Mouse (Mus musculus): ENCODE data around the gene Gse1.
A peak's percentile ranks its signal among the peaks of the same experiment; 100 is the strongest.

The Gse1 gene

DNA sequence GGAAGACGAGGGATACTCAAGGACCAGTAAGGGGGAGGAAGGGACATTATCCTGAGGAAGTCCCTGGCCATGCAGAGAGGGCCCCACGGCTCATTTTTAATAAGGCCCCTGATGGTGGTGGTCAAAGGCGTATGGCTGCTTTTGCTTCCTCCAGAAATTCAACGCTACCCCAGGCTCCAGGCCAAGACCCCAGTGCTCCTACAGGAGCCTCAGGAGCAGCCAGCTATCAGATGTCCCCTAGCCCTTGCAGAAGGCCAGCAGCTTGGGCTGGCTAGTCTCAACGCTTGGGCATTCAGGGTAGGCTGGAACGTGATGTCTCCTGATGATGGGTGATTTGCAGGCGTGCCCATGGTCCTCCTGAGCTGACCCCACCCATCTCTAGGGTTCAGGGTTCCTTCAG is 204.2 kb downstream of the Gse1 start:
- no peak for DNase-seq

DNA sequence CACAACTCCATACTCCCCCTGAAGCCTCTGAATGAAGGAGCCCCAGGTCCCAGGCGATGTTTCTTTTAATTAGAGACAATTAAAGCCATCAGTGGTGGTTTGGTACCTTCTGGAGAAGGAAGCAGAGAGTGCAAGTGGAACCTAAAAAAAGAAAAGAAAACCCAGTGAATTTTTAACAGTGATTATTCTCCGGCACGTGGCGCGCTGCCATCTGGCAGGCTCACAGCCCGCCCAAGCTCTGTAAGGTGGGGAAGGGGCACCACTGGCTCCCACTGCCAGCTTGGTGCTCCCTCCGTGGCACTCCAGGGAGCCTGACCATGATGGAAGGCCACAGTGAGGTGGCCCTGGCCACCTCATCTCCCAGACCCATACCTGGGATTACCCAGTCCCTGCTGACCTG is 204.9 kb downstream of the Gse1 start:
- DNase-seq: peak; percentile 53

DNA sequence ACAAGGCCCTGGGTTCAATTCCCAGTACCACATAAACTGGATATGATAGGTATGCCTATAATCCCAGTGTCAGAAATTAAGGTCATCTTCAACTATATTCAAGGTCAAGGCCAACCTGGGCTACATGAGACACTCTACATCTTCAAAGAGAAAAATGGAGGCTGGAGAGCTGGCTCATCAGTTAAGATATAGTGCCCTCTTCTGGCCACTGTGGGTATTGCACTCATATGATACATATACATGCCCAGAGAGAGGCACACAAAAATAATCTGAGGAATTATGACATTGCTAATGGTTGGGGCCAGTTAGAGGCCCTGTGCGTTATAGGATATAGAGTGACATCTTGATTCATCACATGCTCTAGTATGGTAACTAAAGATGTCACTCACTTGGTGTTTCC is 205.5 kb downstream of the Gse1 start:
- DNase-seq: no peak

DNA sequence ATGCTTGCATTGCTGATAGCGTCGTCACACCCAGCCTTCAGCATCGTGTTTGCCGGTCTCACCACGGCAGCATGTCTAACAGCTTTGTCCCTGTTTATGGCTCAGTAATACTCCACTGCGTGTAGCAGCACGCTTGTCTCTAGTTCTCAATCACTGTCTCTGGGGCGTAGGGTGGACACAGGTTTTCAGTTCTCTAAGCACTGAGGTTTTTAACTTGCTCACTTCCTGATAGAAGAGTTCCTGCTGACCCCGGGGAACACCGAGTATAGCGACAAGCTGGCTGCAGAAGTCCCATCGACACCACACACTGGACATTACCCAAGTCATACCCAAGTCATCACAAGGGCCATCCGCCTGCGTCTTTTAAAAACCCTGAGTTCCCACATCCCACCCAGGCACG is 207.5 kb downstream of the Gse1 start:
- no peak for DNase-seq

DNA sequence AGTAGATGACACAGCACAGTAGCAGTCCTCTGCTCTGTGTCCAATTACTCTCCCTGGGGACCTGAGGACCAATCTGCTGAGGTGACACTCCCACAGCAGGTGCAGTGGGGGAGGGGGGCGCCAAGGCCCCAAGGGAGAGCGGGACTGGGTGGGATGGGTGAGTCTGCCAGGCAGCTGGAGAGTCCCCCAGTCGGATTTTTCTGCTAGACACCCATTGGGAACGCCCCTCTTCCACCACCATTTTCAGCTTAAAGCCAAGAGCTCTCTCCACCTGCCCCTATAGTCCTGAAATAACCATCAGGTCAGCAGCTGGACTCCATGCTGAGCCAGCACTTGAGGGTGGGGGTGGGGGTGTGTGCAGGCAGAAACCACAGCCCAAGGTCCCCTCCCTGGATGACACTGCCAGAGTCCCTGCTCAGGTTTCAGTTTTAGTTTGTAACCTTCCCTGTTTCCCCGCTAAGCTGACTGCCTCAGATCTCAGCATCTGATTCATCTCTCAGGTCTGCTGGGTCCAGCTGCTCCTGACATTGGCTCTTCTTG is 208.3 kb downstream of the Gse1 start:
- no peak for DNase-seq

DNA sequence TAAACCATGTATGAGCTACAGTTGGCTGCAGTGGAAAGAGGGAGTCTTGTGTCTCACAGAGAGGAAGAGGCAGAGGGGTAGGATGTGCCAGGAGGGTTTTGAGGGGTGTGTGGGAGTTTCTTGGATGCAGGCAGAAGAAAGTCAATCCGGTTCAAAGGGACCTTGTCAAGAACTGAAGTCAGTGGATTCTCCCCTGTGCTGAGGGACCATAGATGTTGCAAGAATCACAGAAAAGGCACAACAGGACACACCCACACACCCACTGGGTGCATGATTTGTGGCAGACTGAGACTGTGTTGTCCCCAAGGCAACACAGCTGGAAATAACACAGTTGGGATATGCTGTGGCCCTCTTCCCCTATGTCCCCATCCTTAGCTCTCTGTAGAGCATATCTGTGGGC is 209.0 kb downstream of the Gse1 start:
- no peak for DNase-seq

DNA sequence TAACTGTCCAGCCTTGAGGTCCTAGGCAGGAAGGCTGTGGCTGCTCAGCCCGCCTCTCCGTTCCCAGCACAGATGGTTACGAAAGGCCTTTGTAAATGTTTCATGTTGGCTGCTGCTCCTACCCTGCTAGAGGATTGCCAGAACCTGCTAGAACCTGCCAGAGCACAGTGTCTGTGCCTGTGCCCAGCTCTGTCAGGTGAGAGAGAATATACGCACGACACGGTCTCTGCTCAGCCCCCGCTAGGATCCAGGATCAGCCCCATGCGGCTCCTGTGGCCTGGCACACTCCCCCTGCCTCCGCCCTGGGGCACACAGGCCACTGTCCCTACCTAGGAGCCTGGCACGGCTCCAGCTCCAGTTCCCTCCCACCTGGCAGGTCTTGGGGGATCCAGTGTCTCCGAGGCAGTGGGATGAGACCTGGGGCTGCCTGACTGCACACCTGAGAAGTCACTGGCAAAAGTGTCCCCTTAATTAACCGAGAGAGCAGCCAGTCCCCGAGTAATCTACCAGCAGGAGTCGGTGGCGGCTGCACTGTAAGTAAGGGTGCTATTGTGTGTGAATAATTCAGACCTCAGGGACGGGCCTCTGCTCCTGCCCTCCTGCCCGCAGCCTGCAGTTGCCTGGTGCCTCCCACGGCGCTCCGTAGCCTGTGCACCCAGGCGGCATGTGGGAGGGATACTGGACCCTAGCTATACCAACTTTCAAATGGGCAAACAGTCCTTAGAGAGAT is 209.6 kb downstream of the Gse1 start:
- DNase-seq: no peak

DNA sequence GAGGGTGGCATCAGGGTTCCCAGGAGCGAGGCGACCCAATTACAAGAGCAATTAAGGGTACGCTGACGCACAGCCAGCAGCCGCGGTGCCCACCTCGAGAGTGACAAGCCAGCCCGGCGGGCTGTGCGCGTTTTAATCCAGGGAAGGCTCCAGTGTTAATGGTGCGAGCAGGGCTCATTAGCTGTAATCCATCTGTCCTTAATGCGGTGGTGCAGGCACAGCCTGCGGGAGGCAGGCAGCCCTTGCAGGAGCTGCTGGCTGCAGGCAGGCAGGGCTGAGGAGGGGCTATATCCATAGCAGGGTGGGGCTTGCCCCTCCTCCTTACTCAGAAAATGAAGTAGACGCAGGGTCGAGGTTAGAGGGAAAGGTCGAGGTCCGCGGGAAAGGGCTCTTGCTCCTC is 211.1 kb downstream of the Gse1 start:
- DNase-seq: no peak

DNA sequence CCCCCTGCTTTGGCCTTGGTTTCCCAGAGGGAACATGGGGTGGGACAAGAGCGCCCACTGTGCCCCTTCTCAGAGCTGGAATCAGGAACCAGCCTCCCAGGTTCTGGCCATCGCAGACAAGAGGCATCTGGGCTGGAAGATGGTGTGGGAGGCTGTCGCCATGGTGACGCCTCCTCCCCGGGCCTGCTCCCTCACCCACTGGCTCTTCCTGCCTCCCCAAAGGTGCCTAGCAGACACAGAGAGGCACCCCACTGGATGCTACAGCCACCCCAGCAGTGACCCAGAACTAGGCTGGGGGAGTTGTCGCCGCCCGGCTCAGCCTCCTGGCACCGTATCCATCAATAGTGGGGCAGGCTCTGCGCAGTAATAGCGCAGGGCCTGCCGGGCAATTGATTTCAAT is 212.5 kb downstream of the Gse1 start:
- DNase-seq: no peak

DNA sequence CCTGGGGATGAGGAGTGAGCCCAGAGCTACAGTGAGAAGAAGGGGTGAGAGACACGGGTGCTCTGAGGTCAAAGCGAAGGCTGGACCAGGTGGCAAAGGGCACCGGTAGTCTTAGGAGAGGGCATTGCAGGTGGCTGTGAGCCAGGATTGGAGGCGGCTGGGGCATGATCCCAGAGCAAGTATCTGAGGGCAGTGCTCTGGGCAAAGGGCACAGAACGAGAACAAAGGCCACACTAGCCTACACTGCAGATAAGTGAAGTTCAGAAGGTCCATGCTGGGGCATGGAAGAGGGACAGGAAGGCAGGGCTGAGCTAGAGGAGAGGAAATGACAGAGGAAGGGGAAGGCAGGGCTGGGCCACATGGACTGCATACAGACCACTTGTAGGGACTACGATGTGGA is 213.4 kb downstream of the Gse1 start:
- DNase-seq: no peak

DNA sequence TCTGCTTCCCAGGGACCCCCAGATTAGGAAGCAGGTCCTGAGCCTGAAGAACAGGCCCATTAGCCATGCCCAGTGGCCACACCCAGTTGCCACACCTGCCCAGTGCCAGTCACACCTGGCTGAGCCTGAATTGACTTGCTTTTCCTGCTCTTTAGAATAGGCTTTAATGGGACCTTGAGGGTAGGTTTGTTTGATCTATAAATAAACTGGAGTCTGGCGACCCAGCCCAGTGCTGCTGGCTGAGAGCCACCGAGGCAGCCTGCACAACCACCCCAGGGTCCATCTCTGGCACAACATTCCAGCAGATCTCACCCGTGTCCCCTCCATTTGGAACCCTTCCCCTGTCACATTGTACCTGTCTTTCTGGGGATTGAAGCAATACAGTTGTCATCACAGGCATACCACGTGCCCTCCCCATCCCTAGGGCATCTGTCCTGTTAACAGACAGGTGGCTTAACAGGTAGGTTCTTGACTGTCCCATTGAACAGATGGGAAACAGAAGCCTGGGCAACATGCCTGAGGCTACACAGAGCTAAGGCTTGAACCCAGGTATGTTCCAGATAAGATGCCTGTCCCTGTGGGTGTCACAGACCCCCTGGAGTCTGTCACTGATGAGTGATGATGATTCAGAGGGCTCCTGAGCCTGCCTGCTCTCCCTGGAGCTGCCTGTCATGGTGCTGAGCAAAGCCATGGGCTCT is 214.2 kb downstream of the Gse1 start:
- no peak for DNase-seq

DNA sequence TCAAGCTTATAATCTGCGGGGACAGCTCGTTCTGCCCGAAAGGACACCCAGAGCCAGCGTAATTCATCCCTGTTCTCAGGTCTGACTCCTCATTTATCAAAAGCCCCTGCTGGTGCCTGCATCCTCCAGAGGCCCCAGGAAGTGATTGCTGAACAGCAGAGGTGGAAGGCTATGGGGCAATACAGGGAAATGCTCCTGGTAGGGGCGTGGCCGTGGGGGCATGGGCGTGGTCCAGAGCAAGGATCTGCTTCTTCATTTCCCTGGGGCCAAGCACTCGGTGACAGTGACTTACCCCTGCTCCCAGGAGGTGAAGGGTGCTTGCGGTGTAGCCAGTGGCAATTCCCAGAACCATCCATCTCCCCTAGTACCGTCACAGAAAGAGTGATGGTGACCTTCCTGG is 217.0 kb downstream of the Gse1 start:
- DNase-seq: no peak

DNA sequence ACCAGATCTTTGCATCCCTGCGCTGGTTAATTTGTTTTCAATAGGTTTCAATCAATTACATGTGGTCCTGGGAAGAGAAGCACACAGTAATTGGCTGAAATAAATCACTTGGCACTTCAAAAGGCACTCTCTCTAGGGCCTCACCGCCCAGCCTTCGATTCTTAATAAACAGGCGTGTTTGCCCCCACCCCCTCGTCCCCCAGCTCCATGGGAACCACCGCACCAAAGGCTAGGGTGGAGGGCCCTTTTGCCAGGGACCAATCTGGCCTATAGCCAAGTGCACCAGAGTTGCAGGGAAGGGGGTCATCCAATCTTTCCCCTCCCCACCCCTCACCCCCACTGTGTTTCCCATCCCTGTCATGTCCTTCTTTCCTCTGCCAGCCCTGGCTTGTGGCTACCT is 219.9 kb downstream of the Gse1 start:
- no peak for DNase-seq

DNA sequence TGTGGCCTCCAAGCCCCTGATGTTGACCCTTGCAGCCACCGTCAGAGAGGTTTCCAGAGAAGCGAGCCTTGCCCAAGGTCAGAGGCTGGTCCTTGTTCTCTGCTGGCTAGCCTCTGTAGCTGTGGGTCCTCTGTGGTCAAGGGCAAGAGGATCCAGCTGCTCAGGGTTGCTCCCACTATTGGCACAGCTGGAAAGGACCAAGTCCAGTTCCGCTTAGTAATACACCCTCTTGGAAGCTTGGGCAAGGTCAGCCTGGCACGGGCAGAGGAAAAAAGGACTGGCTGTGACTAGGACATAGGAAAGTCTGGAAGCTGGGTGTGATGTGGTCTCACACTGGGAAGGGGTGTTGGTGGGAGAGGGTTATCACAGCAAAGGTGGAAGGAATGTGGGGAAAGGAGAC is 220.9 kb downstream of the Gse1 start:
- DNase-seq: no peak

DNA sequence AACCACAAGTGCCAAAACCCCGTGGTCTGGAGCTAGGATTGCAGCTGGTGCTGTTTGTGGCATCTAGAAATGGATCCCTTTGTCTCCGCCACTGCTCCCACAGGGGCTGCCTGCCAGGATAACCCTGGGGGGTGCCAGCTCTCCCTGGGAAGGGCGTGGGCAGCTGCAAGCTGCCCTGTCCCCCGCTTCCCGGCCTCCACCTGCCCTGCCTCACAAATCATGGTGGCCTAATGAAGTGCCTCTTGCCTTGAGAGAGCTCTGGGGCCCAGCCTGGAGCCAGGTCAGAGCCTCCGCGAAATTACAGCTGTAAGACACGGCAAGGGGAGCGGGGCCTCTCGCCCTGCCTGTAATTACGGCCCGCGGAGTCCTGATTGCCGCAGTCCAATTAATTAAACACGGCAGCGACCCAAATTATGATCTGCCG is 221.4 kb downstream of the Gse1 start:
- DNase-seq: peak; percentile 49

DNA sequence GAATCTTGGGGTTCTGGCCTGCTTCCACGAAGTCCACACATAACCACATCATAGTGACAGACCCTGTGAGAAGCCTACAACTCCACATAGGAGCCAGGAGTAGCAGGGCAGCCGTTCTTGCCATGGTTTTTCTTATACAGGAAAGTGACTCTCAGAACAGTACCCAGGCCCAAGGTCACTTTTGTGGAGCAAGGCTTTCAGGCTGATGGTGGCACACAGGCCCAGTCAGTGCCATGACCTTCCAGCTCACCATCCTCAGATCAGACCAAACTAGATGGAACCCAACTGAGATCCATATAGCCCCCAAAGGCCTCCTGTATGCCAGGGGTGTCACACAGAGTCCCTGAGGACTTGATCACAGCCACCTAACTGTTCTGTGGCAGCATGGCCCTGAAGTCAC is 223.9 kb downstream of the Gse1 start:
- no peak for DNase-seq

DNA sequence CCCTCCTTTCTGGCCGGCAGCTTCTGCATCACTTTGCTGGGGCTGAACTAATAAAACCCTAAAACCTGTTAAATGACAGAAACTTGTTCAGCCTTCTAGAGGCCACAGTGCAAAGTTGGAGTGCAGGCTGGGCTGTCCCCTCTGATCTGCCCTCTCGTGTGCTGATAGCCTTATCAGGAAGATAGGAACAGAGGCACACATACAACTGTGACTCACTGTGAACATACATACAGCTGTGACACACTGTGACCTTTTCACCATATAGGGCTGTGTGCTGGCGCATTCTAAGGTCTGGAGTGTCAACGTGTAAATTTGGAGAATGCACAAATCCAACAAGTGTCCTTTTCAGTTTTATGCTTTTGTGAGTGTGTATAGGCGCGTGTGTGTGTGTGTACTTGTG is 226.1 kb downstream of the Gse1 start:
- no peak for DNase-seq

DNA sequence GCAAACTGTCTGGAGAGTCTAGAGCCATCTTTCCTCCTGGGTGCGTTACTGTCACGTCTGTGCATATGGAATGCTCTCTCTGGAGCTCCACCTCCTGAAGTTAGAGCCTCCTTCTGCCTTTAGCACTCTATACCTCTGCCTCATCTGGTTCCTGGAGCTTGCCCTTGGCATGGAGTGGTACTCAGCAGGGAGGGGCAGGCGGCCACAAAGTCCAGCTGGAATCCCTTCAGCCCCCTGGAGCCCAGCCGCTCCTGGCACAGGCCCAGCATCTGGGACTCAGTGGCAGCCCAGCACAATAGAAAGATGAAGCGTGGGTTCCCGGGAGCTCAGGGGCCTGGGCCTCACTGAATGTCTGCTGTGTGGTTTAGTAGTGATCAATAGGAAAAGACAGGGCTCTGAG is 232.1 kb downstream of the Gse1 start:
- peak; percentile 65 for DNase-seq

DNA sequence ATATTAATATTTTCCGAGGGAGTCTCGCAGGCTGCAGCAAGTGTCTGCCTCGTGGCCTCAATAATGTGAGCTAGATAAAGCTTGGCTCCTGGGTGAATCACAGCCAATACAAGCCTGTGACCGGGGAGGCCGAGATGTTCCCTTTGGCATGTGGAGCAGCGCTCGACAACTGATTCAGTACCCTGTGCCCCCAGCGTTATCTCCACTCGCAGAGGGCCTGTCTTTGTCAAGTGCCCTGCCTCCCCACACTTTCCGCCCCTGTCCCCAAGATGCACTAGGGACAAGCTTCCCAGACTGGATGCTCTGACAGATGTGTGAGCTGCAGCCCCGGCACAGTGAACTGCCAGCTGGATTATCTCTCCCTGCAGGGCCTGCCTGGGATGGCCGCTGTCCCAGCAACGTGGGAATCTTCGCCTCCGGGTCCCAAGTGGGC is 233.9 kb downstream of the Gse1 start:
- no peak for DNase-seq

DNA sequence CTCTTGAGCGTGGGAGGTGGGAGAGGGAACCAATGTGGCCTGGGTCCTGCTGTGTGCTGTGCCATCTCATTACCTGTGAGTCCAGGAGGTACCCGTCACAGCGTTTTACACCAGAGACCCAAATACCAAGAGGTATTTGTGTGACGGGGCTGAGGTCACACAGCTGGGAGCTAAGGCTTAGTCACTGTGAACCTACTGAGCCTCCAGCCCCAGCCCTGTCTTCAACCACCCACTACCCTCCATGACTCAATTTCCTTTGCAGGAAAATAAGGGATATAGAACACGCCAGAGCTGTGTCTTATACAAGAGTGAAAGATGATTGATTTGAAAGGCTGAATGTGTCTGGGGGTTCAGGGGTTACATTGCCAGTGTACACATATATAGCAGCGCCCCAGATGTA is 234.4 kb downstream of the Gse1 start:
- no peak for DNase-seq

DNA sequence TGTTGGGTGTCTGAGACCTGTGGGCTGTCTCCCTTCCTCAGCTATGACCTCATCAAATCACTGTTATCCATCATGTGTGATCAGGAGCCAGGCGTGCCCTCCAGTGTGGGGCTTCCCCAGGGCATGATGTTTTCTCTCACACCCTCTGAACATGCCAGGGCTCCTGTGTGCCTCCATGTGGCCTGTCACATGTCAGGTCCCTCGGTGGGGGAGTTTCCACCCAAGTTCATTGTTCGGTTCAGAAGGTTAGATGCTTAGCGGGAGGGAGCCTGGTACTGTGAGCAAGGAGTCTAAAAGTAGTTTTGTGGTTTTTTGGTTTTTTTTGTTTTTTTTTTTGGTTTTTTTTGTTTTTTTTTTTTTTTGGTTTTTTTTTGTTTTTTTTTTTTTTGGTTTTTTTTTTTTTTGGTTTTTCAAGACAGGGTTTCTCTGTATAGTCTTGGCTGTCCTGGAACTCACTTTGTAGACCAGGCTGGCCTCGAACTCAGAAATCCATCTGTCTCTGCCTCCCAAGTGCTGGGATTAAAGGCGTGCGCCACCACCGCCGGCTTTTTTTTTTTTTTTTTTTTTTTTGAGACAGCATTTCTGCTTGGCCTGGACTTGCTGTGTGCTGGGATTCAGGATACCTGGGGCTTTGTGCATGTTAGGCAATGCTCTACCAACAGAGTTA is 235.8 kb downstream of the Gse1 start:
- no peak for DNase-seq

DNA sequence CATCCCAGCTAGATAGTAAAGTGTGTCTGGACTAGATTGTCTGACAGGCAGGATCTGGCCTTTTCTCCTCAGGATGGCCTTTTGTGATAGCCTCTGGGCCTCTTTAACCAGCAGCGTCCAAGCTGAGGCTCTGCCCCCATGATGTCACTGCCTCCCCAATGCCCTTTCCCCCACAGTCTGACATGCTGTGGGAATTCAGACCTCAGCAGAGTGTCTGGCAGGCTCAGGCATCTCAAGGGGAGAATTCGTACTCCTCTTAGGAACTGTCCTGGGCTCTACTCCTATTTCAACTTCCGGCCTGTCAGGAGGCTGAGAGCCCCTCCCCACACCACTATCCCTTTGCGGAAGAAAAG is 236.3 kb downstream of the Gse1 start:
- no peak for DNase-seq

DNA sequence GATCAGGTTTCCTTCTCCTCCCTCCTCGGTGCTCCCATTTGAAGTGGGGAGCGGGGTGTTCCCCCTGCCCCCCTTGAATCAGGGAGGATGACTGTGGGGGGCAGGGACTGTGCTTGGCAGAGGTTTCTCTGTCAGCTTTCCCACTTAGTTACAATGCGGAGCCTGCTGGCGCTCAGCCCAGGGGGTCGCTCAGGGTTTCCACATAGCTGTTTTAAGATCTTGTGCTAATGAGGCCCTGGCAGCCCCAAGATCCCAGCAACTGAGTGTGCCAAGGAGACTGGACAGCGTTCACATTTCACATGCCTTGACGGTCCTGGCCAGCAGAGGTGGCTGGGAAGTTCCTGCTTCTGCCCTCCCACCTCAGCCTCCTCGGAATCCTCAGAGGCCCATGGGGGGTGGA is 237.5 kb downstream of the Gse1 start:
- DNase-seq: peak; percentile 87

DNA sequence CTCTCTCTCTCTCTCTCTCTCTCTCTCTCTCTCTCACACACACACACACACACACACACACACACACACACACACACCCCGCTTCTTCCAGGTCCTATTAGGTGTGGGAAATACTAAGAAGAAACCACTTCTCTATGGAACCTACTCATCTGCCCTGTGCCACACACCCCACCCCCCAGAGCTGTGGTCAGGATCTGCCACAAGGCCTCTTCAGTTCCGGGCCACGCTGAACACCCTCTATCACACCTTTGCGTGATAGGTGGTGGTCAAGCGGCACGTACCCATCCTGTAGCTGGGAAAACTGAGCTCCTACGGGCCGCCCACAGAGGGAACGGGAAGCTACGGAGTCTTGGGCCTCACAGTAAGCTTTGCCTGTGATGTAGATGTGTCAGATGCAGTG is 238.0 kb downstream of the Gse1 start:
- DNase-seq: no peak

Data from right cerebral cortex, postnatal 4 days (tissue).